Mouse (Mus musculus) hindbrain, embryonic 14.5 days (tissue): ENCODE data around the gene Dus4l. TPM values are rescaled to one million over a fixed set of nuclear protein-coding genes. Genes with fewer than 3 reads are reported as not detected.
A peak's percentile ranks its signal among the peaks of the same experiment; 100 is the strongest.

Source experiments
- ATAC-seq: fragments of 200-750 bp; cut with Nextera tagmentation; 2 replicates; pipeline ENCODE4 v1.8.0; 2017; ENCODE audit warnings: moderate number of reproducible peaks, mild to moderate bottlenecking, moderate TSS enrichment, moderate library complexity; ENCODE audit not compliant: low FRiP score
- DNase-seq: peaks from one replicate; pipeline ENCODE4 v3.0.0-alpha.2; 2015; ENCODE audit warnings: low spot score
- H3K27ac ChIP-seq: fragments of 300-500 bp; sonication (generic); 2 replicates; pipeline ENCODE4 v1.5.1; 2014; ENCODE audit warnings: mild to moderate bottlenecking, moderate library complexity
- H3K27me3 ChIP-seq: fragments of 300-500 bp; sonication (generic); 2 replicates; pipeline ENCODE4 v1.6.1; 2014; ENCODE audit warnings: mild to moderate bottlenecking, low read length, mixed read lengths; ENCODE audit not compliant: control insufficient read depth, insufficient read depth
- H3K36me3 ChIP-seq: fragments of 300-500 bp; sonication (generic); replicated peaks from 2 replicates; pipeline ENCODE4 v1.6.1; 2014; ENCODE audit not compliant: control insufficient read depth, insufficient read depth
- H3K4me1 ChIP-seq: fragments of 300-500 bp; sonication (generic); replicated peaks from 2 replicates; pipeline ENCODE4 v1.6.1; 2014; ENCODE audit warnings: antibody characterized with exemption, low read length, mixed read lengths; ENCODE audit not compliant: control insufficient read depth, insufficient read depth
- H3K4me2 ChIP-seq: fragments of 300-500 bp; sonication (generic); replicated peaks from 2 replicates; pipeline ENCODE4 v1.6.1; 2014; ENCODE audit warnings: mild to moderate bottlenecking, moderate library complexity
- H3K4me3 ChIP-seq: fragments of 300-500 bp; sonication (generic); replicated peaks from 2 replicates; pipeline ENCODE4 v1.5.1; 2014; ENCODE audit warnings: mild to moderate bottlenecking, low read length
- H3K9ac ChIP-seq: fragments of 300-500 bp; sonication (generic); 2 replicates; pipeline ENCODE4 v1.6.1; 2014
- H3K9me3 ChIP-seq: fragments of 300-500 bp; sonication (generic); 2 replicates; pipeline ENCODE4 v1.6.1; 2016; ENCODE audit warnings: low read length; ENCODE audit not compliant: control insufficient read depth
- WGBS: fragments of 180-500 bp; shearing (Covaris S2); extraction: QIAGEN DNeasy Blood & Tissue Kit; methylation state at CpG from one replicate; pipeline ENCODE4 v1.1.7; 2014; 5-methylcytosine and 5-hydroxymethylcytosine counted together
- polyA plus RNA-seq: library from polyadenylated mRNA; unstranded; fragments of >200 nt; fragmentation: Nextera tagmentation; extraction: Ambion mirVana; gene quantifications from 2 replicates; pipeline ENCODE4 v1.2.1, GENCODE M21; 2014

Gene Dus4l
- polyA plus RNA-seq = 7.2 and 9.3 TPM in 2 replicates

GRCm38 (mm10) chr12:31654197-31654964 is at the start of gene Dus4l, which contains the start of gene Cog5:
Gene Dus4l (minus strand): TSS chr12:31654826.
Gene Cog5 (plus strand): TSS chr12:31654869.
- peak within 1 kb of the TSS; percentile 94 for H3K4me3 ChIP-seq
- peaks cover 9% of the 10 kb centered on the region for H3K4me1 ChIP-seq
- WGBS = under 1% methylated on average over 47 of the region's 47 CpGs
- ATAC-seq (peak; percentile 98), DNase-seq (peak; percentile 95)
- H3K36me3 ChIP-seq = no peaks in the 10 kb centered on the region
- peak within 1 kb of the TSS; percentile 80 for H3K27ac ChIP-seq
- H3K27me3 ChIP-seq = no peaks in the 10 kb centered on the region
- no peaks in the 10 kb centered on the region for H3K9me3 ChIP-seq
- H3K9ac ChIP-seq = peak within 1 kb of the TSS; percentile 79
- H3K4me2 ChIP-seq = peak within 1 kb of the TSS; percentile 81

GRCm38 (mm10) chr12:31703904-31704303 is 49.3 kb upstream of the Dus4l start:
- DNase-seq (no peak), ATAC-seq (no peak)
- WGBS = 66% methylated on average over 6 of the region's 6 CpGs
- no peak overlapping the region for H3K27ac ChIP-seq
- peaks cover 3% of the 10 kb centered on the region; the same call in 1 of the 2 replicates for H3K4me1 ChIP-seq
- no peak overlapping the region for H3K4me3 ChIP-seq
- H3K27me3 ChIP-seq = no peaks in the 10 kb centered on the region
- no peak overlapping the region for H3K9ac ChIP-seq
- H3K4me2 ChIP-seq = no peak overlapping the region
- H3K9me3 ChIP-seq = no peaks in the 10 kb centered on the region
- peaks cover 4% of the 10 kb centered on the region; the same call in 1 of the 2 replicates for H3K36me3 ChIP-seq

- Histone ChIP-seq H3K27me3 (no peaks in the 10 kb centered on the region), H3K4me2 (no peak overlapping the region), H3K36me3 (no peaks in the 10 kb centered on the region), H3K9me3 (peaks cover 5% of the 10 kb centered on the region), H3K9ac (no peak overlapping the region), H3K4me3 (no peak overlapping the region), H3K4me1 (no peaks in the 10 kb centered on the region), H3K27ac (0 out of 2 replicates have a peak overlapping the region, but pooled peaks have one; percentile 14)
- ATAC-seq (no peak), DNase-seq (no peak)
- 76% methylated on average over 5 of the region's 5 CpGs for WGBS
These were observed 46.8 kb upstream of the Dus4l start for GRCm38 (mm10) chr12:31701411-31701810.

GRCm38 (mm10) chr12:31700623-31701347 is 46.2 kb upstream of the Dus4l start:
- Histone ChIP-seq H3K27ac (0 out of 2 replicates have a peak overlapping the region, but pooled peaks have one; percentile 14), H3K9me3 (peaks cover 5% of the 10 kb centered on the region), H3K27me3 (no peaks in the 10 kb centered on the region), H3K4me3 (no peak overlapping the region), H3K36me3 (no peaks in the 10 kb centered on the region), H3K4me1 (no peaks in the 10 kb centered on the region), H3K9ac (no peak overlapping the region), H3K4me2 (no peak overlapping the region)
- ATAC-seq (no peak), DNase-seq (no peak)
- WGBS = 36% methylated on average over 5 of the region's 5 CpGs

GRCm38 (mm10) chr12:31693278-31693677 is 38.7 kb upstream of the Dus4l start:
- peaks cover 5% of the 10 kb centered on the region for H3K9me3 ChIP-seq
- no peak for ATAC-seq

GRCm38 (mm10) chr12:31686679-31687078 is 32.1 kb upstream of the Dus4l start:
- Histone ChIP-seq H3K9ac (no peak overlapping the region), H3K36me3 (0 out of 2 replicates have a peak, but pooled peaks cover 3% of the 10 kb centered on the region), H3K4me1 (no peaks in the 10 kb centered on the region), H3K9me3 (no peaks in the 10 kb centered on the region), H3K27me3 (no peaks in the 10 kb centered on the region), H3K4me2 (no peak overlapping the region), H3K27ac (no peak overlapping the region), H3K4me3 (no peak overlapping the region)
- 99% methylated on average over 3 of the region's 3 CpGs for WGBS
- ATAC-seq = no peak
- no peak for DNase-seq

More at GRCm38 (mm10) chr12:31693278-31693677, 38.7 kb upstream of the Dus4l start:
- Histone ChIP-seq H3K9ac (no peak overlapping the region), H3K27ac (no peak overlapping the region), H3K4me1 (no peaks in the 10 kb centered on the region), H3K36me3 (no peaks in the 10 kb centered on the region), H3K4me3 (no peak overlapping the region), H3K27me3 (no peaks in the 10 kb centered on the region), H3K4me2 (no peak overlapping the region)
- WGBS = 95% methylated on average over 1 of the region's 1 CpGs
- DNase-seq = no peak

- Histone ChIP-seq H3K4me3 (no peak overlapping the region), H3K27me3 (no peaks in the 10 kb centered on the region), H3K27ac (no peak overlapping the region), H3K9ac (no peak overlapping the region), H3K4me1 (no peaks in the 10 kb centered on the region), H3K9me3 (no peaks in the 10 kb centered on the region), H3K4me2 (no peak overlapping the region), H3K36me3 (peaks cover 49% of the 10 kb centered on the region)
- no peak for DNase-seq
- WGBS = 56% methylated on average over 3 of the region's 3 CpGs
- ATAC-seq = no peak
These were observed 12.6 kb upstream of the Dus4l start for GRCm38 (mm10) chr12:31667187-31667586.

- no peak overlapping the region for H3K9ac ChIP-seq
- H3K36me3 ChIP-seq = peaks cover 42% of the 10 kb centered on the region
- H3K27ac ChIP-seq = no peak overlapping the region
- no peak overlapping the region for H3K4me3 ChIP-seq
- DNase-seq = no peak
- ATAC-seq = no peak
- H3K4me2 ChIP-seq = no peak overlapping the region
- no peaks in the 10 kb centered on the region for H3K27me3 ChIP-seq
- no peaks in the 10 kb centered on the region for H3K9me3 ChIP-seq
- no peaks in the 10 kb centered on the region for H3K4me1 ChIP-seq
- 80% methylated on average over 6 of the region's 6 CpGs for WGBS
These were observed 11.4 kb upstream of the Dus4l start for GRCm38 (mm10) chr12:31665999-31666398.

- Histone ChIP-seq H3K9me3 (no peaks in the 10 kb centered on the region), H3K36me3 (no peaks in the 10 kb centered on the region), H3K27me3 (no peaks in the 10 kb centered on the region), H3K9ac (no peak overlapping the region), H3K4me3 (no peak overlapping the region), H3K4me2 (no peak overlapping the region), H3K27ac (no peak overlapping the region), H3K4me1 (peaks cover 9% of the 10 kb centered on the region)
- WGBS = 97% methylated on average over 2 of the region's 2 CpGs
- ATAC-seq (no peak), DNase-seq (no peak)
These were observed 2.2 kb upstream of the Dus4l start for GRCm38 (mm10) chr12:31656841-31657240.
